Mouse (Mus musculus): ENCODE measurements around the gene Zfp428.
"Not testable (repeated sequence)": the region's sequence is repeated elsewhere in the genome, so short reads cannot be mapped to it uniquely, and the experiment has no call there.

Gene Zfp428

DNA sequence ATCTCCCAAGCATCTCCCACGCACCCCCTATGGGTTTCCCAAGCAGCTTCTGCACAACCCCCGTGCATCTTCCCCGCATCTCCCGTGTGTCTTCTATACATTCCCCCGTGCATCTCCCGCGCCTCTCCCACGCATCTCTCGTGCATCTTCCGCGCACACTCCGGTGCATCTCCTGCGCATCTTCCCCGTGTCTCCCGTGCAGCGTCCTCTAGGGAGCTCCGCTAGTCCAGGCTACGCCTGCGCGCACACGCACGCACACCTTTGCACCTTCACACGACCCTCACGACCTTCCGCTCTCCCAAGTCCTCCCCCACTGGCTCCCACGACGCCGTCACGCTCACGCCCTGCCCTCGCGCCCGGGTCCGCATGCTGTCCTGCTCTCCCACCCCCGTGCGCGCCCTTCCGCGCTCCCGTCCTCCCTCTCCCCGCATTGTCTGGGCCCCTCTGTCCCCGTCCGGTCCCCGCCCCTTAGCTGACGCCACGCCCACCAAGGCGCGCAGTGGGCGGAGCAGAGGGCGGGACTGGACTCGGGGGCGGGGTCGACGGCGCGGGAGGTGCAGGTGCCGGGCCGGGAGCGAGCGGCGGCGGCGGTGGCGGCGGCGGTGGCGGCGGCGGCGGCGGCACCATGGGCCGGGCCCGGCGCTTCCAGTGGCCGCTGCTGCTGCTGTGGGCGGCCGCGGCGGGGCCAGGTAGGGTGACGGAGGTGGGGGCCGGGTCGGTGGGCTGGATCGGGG lies 25.2 kb upstream of the Zfp428 start, which contains the start of gene Cadm4:
Cadm4 (plus strand) TSS at position 550 of the 734 bp plus-strand sequence.
- DNase-seq = peak; percentile 97

- DNase-seq = no peak
Measured at GRCm38 (mm10) chr7:24482208-24483020, 24.4 kb upstream of the Zfp428 start.

DNA sequence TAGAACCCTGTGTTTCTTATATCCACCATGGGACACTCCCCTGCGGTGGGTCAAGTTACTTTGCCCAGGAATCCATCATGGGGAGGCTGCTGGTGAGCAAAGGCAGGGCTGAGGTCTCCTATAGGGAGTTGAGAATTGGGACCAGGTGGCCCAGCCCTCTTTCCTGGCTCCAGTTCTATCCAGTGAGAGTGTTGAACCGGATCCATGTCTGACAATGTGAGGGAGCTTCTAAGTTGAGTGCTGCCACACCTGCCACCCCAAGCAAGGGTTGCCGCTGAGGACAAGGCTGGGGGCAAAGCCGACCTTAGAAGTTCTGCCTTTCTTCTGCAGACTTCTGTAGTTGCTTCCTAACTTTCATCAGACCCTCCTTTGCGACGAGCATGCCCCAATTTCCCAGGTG lies 23.5 kb upstream of the Zfp428 start:
- not testable (repeated sequence) for DNase-seq

- no peak for DNase-seq
Measured at GRCm38 (mm10) chr7:24485481-24485880, 21.3 kb upstream of the Zfp428 start.

DNA sequence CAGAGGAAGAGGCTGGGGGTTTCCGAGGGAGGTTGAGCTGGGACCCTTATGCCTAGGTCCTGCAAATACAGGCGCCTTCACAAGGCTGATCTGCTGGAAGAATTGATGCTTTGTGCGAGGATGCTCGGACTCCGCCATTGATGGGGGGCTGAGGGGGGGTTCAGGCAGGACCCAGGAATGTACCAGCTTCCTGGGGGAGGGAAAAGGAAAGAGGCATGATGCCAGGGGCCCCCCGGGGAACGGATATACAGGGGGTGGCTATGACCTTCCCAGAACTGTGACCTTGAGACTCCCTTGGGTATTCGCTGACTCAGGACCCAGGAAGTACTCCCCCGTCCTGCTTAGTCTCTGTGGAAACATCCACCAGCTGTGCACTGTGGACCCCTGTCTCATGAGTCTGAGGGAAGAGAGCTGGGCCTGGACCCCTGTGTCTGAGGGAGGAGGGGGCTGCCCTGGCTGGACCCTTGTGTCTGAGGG lies 20.1 kb upstream of the Zfp428 start:
- DNase-seq = peak in 1 of 2 experiments; percentile 56

DNA sequence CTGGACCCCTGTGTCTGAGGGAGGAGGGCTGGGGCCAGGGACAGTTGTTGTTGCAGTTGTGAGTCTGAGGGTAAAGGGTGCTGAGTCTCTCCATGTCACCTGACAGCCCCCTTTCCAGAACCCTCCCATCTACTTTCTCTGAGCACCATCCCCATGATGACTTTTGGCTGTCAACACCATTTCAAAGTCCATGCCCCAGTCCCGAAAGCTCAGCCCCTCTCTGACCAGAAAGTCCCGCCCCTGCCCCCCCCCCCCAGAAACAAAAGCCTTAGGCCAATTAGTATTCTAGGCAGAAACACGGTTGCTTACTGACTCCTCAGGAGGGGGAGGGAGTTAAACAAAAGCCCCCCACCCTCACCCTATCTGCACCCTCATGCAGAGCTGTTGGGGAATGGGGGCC lies 19.4 kb upstream of the Zfp428 start:
- no peak for DNase-seq

GRCm38 (mm10) chr7:24488303-24488702 lies 18.5 kb upstream of the Zfp428 start:
- DNase-seq = peak; percentile 60 to 69

DNA sequence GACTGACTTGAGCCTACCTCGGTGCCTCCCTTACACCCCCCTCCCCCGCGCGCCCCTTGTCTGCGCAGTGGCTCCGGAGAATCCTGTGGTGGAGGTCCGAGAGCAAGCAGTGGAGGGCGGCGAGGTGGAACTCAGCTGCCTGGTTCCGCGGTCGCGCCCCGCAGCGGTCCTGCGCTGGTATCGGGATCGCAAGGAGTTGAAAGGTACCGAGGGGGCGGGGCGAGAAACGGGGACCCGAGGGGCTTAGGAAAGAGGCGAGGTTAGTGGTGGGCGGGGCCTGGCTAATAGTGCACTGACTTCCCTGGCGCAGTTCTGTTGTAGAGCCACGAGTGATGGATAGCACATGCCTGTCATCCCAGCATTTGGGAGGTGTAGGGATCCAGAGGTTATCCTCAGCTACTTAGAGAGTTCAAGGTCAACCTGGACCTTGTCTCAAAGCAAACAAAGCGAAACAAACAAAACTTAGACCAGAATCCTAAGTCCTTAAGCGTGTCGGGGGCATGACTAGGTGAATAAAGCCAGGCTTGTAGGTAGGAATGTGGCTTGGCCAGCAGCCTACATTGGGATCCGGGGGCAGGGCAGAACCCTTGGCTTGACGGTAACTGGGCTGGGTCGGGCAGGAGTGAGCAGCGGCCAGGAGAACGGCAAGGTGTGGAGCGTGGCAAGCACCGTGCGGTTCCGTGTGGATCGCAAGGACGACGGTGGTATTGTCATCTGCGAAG lies 6.8 kb upstream of the Zfp428 start:
- no peak for DNase-seq

DNA sequence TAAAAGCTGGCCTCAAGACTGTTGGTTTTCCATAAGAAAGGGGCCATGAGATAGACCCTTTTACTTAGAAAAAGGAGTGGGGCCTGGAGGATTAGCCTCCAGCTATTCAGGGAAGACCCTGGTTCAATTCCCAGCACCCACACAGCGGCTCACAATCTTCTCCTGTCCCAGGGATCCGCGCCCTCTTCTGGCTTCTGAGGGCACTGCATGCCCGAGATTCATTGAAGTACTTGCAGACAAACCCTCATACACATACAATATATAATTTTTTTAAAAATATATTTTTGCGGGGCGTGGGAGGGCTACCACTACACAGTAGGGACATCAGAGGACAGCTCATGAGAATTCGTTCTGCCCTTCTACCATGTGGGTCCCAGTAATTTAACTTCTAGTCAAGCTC lies 5.9 kb upstream of the Zfp428 start:
- peak; percentile 54 to 81 for DNase-seq

- peak; percentile 63 to 70 for DNase-seq
Measured at GRCm38 (mm10) chr7:24501492-24501891, 5.3 kb upstream of the Zfp428 start.

DNA sequence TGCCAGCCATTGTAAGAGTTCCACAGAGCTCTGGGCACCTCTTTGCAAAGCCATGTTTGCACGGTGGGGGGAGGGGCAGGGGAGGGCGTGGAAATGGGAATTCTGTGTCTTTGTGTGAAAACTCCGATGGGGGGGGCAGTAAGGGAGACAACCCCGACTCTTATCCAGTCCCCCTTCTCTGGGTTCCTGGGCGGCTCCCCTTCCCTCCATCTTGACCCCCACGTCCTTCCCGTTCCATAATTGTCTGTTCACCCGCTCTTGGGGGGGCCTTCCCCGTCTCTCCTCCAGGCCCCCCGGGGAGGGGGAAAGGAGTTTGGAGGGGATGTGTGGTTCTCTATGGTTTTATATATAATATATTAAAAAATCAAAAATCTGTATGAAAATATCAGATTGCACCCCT lies 2.8 kb upstream of the Zfp428 start:
- DNase-seq = no peak

DNA sequence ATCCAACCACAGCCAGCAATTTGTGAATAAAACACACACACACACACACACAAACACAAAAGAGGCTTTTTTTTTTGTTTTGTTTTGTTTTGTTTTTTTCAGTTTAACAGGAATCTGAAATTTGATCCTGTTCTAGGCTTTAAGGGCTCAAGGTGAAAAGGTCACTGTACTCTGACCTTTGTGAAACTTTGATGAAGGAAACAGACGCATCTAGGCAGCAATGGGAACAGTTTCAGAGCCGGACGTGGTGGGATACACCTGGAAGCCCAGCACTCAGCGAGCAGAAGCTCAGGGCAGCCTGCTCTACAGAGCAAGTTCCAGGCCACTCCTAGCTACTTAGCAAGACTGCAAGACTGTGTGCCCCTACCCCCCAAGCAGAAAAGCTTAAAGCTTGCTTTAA lies 1.9 kb upstream of the Zfp428 start:
- DNase-seq = no peak

- peak; percentile 35 to 49 for DNase-seq
Measured at GRCm38 (mm10) chr7:24505447-24506064, 1.2 kb upstream of the Zfp428 start.

GRCm38 (mm10) chr7:24506065-24506459 lies 744 bp upstream of the Zfp428 start:
- peak; percentile 71 to 73 for DNase-seq

- DNase-seq = peak; percentile 87 to 91
Measured at GRCm38 (mm10) chr7:24506476-24506837, 349 bp upstream of the Zfp428 start.

DNA sequence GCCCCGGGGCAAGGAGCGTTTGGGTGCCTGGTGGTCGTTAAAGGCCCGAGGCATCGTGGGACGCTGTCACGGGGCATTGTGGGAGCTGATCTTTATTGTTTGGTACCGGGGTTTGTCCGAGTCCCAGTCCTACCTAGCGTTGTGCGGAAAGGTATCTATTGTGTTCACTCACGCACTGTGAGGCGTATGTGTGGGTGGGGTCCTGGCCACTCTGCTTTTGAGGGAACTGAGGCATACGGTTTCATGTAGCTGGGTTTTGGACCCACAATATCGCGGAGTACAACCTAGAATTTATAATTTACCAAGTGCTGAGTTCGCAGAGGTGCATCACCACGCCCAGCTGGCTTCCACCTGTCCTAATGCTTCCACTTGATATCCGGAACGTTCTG lies 914 bp downstream of the Zfp428 start:
- DNase-seq = no peak

DNA sequence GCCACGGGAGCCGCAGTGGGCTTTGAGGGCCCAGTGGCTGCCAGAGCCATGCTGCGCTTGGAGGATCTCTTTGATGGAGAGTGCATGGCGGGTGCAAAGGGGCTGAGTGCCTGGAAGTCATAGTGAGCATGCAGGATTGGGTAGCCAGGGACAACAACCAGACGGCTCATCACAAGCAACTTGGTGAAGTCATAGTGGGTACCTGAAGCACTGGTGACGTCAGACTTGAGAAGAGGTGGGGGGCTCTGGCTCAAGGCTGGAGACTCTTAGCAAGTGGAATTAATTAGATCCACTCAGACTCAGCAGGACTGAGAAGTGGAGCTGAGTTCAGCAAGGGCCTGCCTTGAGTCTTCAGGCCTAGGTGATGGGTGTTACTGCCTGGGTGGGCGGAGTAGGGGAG lies 5.5 kb downstream of the Zfp428 start, which contains the start of gene AC161166.1:
AC161166.1 (minus strand) TSS at position 101 of the 400 bp plus-strand sequence.
- DNase-seq = no peak

GRCm38 (mm10) chr7:24516319-24516718 lies 9.5 kb downstream of the Zfp428 start:
- DNase-seq = peak; percentile 71 to 81

- DNase-seq = no peak
Measured at GRCm38 (mm10) chr7:24517077-24517476, 10.3 kb downstream of the Zfp428 start.

DNA sequence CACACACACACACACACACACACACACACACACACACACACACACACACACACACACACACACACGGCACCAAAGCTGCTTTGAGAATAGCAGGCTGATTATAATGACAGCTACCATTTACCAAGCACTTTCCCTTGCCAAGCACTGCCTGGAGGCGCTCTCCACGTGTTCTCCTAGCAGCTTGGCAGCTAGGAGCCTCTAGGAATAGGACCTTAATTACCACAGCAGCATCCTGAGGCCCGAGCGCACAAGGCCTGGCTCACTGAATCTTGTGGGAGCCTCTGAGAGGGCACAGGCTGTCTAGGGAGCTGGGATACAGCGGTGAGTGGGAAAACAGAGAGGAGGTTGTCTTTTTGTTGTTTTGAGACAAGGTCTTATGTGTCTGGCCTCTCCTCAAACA lies 10.8 kb downstream of the Zfp428 start:
- DNase-seq = peak in 1 of 2 experiments; percentile 33

- no peak for DNase-seq
Measured at GRCm38 (mm10) chr7:24519130-24519529, 12.3 kb downstream of the Zfp428 start.

GRCm38 (mm10) chr7:24520054-24520453 lies 13.2 kb downstream of the Zfp428 start:
- not testable (repeated sequence) for DNase-seq

DNA sequence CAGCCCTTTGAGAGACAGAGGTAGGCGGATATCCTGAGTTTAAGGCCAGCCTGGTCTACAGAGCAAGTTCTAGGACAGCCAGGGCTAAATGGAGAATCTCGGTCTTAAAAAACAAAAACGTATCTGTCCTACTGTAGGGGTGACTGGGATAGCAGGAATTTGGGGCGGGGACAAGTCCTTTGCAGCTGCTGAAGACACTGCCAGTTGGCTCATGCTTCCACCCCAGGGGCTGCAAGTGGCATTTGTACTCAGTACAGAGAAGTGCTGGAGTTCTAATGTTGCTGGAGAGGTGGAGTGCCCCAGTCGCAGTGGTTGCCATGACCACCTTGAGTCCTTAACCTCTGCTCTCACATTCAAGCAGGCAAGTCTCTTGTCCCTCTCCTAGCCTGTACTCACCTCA lies 16.0 kb downstream of the Zfp428 start:
- DNase-seq = no peak
